Mouse (Mus musculus): Measurements from ENCODE around the gene Fbxl16. TPM values are rescaled to one million over a fixed set of nuclear protein-coding genes. Genes with fewer than 3 reads are reported as not detected.

Fbxl16 gene
- polyA plus RNA-seq (2017; shearing (Covaris generic)) = 0.18 TPM

DNA sequence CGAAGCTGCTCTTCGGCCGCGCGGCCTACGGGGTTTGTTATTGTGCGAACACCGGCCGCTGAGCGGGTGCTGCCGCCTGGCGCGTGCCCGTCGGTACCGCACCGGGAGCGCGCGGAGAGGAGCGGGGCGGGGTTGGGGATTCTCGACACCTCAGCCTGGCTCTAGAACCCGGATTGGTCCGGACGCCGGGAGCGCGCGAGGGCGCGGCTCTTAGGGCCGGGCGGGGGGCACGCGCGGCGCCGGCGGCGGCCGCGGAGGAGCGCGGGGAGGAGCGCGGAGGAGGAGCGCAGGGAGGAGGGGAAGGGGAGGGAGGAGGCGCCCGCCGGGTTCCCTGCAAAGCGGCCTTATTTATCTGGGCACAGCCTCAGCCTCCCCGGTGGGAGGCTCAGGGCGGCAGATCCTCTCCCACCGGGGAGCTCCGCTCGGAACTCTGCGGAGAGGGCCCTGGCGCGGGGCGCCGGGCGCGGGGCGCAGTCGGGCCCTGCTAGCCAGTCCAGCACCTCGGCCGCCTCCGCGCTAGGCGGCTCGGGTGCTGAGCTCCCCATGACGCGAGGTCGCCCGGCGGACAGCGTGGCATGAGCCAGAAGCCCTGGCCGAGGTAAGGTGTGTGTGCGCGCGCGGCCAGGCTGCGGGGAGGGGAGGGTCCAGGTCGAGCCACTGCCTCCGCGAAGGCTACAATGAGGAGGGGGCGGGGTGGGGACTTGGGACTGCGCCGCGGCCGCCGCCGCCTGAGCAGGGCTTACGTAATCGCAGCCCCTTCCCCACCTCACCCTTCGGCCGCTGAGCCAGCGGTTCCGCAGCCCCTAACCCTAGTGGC is at the start of gene Fbxl16:
Gene Fbxl16, plus strand, starts transcription at position 297 of the 817 bp plus-strand sequence.

DNA sequence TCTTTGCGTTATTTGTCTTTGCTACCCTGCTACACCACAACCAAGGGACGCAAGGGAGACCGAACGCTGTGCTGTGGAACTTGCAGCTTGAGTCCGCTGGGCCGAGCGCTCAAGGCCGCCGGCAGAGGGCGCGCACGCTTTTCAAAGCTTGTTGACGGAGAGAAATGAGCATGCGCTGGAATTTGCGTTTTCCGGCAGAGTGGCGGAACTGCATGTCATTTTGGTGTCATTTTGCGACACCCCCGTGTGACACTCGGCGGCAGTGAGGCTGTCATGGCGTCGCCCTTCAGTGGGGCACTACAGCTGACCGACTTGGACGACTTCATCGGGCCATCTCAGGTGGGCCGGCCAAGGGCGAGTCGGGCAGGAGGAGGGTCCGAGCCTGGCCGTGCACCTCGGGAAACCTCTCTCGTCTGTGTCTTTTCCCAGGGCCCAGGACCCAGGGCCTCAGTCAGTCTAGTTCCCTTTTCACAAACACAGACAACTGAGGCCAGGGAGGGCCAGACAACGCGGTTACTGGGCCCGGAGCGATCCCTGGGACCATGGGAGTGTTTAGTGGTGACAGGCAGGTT is 35.2 kb upstream of the Fbxl16 start, which contains the start of gene Narfl:
Gene Narfl, plus strand, starts transcription at position 228 of the 572 bp plus-strand sequence.

DNA sequence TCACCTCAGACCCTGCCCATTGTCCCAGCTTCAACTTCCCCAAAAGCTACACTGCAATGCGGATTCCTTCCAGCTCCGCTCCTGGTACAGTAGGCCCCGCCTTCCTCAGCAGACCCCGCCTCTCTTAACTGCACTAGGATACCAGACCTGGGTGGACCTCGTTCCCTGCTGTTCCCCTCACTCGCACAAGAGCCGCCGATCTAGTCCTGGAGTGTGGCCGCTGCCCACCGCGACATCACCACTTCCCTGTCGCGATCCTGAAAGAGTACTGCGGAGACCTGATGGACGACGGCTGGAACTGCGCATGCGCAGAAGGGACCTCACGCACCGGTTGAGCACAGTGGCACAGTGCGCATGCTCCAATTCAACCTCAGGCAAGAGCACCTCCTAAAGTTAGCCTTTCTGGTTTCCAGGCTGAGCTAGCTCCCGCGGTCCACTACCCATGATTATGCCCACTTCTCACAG is 23.6 kb upstream of the Fbxl16 start, which contains the start of gene Haghl:
Gene Haghl, minus strand, starts transcription at position 393 of the 465 bp plus-strand sequence.

DNA sequence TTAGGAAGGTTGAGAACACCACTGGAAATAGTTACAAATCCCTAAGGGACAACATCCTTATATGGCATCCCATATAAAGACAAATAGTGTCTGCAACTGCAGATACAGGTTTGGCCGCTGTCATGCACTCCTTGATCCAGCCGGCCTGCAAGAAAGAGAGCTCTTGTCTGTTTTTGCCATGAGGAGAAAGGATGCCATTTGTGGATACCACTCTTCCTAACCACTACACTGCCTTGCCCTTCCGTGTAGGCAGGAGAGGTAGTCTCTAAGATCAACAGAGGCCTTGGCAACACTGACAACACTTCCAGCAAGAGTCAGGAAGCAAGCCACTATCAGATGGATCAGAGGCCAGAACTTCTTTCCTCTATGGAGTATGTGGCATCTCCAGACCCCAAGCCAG is 22.6 kb upstream of the Fbxl16 start, which contains the start of gene Ccdc78:
Gene Ccdc78, plus strand, starts transcription at position 301 of the 400 bp plus-strand sequence.

DNA sequence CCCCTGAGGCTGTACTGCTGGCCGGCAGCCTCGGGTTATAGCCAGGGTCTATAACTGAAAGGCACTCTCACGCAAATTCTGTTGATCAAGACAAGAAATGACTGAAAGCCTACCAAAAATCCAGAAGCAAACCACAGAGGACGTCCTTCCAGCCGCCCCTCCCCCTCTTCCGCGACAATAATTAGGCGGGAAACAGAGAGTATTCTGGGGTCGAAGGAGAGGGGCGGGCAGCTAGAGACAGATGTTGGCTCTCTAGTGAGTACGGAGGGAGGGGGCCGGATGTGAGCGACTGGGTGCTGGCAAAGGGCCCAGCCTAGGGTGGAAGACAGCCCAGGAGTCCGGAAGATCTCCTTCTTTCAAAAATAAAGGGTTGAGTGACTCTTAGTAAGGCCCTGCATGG is 16.3 kb upstream of the Fbxl16 start, which contains the start of gene Fam173a:
Gene Fam173a, minus strand, starts transcription at position 287 of the 400 bp plus-strand sequence.

DNA sequence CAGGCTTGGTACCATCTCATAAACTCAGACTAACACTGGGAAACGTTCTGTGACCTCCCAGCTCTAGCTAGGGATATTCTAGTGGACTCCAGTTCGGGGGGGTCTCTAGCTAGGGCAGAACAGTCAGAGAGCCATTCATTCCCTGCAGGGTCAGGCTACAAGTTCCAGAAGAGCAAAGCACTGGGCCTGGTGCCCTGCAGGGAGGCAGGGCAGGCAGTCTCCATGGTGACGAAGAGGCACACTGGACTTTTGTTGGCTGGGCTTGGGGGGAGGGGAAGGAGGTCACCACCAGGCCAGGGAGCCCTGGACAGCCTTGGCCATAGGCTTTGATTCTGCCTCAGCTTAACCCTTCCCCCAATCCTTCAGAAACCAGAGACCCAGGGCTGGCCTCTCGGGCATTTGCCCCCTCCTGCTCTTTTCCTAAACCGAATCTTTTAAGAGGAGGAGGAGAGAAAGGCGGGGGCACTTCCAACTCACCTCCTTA is 13.2 kb upstream of the Fbxl16 start, which contains the start of gene AC134908.4:
Gene AC134908.4, minus strand, starts transcription at position 51 of the 484 bp plus-strand sequence.

DNA sequence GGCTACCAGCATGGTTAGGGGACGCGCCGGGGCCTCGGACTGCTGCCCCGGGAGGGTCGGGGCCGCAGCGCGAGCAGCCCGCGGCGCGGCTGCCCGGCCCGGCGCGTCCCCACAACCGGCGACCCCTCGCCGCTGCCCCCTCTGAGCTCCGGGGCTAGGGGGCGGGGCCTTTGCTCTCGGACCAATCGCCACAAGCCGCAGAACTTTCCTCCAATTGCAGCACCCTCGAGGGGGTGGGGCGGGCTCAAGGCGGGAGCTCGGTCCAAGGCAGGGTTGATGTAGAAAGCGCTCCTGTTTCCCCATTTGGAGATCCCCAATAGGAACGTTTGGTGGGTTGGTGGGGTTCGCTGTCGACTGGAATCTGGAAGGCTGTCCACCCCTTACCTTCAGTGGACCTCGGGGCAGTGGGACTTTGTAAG is 11.9 kb upstream of the Fbxl16 start, which contains the start of gene Metrn:
Gene Metrn, minus strand, starts transcription at position 186 of the 419 bp plus-strand sequence.

DNA sequence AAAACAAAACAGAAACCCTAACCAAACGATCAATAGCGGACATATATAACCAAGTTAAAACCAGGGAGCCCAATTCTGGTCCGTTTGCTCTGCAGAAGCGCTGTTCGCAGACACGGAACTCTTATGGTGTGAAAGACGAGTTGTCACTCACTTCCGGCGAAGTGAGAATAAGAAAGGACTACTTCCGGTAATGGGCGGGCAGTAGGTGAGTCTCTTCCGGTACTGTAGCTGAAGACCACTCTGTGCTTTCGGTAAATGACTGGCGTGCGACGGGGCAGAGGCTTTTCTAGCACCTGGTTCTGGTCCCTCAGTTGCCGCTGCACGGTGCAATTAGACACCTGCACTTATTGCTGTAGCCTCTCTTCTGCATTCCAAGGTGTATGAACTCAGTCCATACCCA is 14.6 kb downstream of the Fbxl16 start, which contains the start of gene Wdr24:
Gene Wdr24, plus strand, starts transcription at position 176 of the 400 bp plus-strand sequence.

DNA sequence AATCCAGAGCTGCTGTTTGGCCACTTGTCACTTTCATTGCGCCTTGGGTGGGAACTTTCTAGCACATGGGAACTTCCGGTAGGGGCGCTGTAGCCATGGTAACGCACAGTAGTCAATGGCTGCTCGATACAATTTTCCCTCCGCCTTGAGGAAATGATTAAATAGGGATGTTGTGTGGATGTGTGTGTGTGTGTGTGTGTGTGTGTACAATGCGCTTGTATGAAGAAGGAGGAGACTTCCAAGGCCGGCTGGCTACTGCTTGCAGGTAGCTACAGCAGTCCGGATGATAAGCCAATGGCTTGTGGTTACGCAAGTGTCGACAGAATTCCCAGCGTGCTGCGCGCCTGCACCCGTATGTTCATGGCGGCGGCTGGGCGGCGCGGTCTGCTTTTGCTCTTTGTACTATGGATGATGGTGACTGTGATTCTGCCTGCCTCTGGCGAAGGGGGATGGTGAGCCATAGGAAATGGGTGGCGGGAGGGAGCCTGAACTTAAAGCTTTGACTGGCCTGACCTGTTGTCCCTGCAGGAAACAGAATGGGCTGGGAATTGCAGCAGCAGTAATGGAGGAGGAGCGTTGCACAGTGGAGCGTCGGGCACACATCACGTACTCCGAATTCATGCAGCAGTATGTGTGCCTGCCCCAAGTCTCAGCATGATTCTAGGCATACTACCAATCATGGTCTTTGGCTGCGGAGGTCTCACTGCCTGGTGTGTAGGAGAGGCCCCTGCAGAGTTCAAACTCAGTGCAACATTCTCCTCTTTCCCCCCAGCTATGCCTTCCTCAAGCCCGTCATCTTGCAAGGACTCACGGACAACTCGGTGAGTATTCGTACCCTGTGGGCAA is 20.1 kb downstream of the Fbxl16 start, which contains the start of gene Jmjd8:
Gene Jmjd8, plus strand, starts transcription at position 156 of the 846 bp plus-strand sequence.

DNA sequence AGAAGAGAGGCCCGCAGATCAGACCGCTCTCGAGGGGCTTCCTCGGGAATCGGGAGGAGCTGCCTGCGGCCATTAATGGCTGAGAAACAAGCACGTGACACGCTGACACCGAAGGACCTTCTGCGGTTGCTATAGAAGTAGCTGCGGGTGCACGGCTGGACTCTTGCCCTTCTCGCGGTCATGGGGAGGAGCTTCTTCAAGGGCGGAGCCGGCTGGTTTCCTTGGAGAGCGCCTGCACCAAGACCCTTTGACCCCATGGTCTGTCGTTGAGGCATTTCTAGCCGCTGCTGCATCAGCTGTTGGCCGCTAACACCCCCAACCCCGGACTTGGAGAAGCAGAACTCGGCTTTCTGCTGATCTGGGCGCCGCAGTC is 24.4 kb downstream of the Fbxl16 start, which contains the start of gene Stub1:
Gene Stub1, minus strand, starts transcription at position 114 of the 373 bp plus-strand sequence.

DNA sequence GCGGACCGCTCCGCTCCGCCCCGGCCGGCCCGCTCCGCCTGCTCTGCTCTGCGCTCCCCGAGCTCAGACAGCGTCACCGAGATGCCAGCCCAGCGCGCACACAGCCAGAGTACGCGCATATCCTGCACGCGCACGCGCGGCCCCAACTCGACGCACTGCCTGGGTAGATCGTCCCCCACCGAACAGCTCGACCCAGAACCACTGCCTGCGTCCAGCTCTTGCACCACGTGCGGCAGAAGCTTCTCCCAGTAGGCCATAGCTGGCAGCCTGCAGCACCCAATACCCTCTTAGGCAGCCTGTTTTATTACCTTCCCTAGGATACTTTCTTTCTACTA is 28.2 kb downstream of the Fbxl16 start, which contains the start of gene Rhbdl1:
Gene Rhbdl1, minus strand, starts transcription at position 220 of the 335 bp plus-strand sequence.

DNA sequence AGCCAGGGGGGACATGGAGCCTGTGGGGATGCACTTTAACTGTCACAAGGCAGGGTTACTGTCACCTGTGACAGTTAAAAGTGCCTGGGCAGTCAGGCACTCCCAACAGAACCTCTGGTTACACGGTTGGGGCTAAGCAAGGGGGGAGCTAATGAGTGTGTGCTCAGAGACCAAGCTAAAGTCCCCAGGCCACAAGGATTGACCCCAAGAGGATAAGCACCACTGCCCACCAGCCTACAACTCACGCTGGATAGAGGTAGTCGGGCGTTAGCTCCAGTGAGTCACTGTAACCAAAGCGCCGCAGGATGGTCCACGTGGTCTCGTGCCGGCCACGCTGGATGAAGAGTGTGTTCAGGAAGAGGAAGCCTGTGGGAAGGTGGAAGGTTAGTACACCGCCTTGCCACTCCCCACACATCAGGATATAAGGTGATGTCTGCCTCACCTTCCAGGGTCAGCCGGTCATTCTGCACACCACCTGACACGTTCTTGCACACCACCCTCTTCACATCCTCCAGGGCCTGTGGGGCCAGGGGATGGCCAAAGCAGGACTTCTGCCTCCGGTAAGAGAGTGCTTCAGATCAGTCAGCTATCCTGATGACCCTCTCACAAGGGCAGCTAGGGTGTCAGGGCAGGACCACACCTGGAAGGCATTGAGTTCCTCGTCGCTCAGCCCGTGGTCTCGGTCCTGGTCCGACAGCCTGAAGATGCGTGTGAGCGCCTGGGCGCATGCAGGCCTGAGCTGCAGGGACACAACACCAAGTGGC is 32.4 kb downstream of the Fbxl16 start, which contains the start of gene Gm20683:
Gene Gm20683, minus strand, starts transcription at position 647 of the 764 bp plus-strand sequence.

DNA sequence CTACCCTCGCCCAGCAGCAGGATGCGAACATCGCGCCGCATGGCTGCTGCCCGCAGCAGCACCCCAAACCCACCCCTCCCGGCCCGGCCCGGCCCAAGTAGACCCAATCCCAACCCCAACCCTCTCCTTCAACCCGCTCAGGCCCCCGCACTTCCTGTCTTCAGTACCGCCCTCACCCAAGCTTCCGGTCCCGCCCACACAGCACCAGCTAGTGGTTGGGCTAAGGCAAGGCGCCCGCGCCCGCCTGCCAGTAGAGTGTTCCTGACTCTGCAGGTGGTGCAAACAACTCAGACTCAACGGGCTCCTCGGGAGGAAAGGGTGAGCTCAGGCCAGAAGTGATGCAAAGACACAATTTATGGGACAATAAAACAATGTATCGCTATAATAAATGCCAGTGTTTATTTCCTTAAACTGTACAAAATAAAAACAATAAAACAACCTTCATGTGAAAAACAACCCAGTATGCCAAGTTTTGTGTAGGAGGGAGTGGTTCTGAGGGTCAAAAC is 35.6 kb downstream of the Fbxl16 start, which contains the start of gene Rhot2:
Gene Rhot2, minus strand, starts transcription at position 456 of the 506 bp plus-strand sequence.

DNA sequence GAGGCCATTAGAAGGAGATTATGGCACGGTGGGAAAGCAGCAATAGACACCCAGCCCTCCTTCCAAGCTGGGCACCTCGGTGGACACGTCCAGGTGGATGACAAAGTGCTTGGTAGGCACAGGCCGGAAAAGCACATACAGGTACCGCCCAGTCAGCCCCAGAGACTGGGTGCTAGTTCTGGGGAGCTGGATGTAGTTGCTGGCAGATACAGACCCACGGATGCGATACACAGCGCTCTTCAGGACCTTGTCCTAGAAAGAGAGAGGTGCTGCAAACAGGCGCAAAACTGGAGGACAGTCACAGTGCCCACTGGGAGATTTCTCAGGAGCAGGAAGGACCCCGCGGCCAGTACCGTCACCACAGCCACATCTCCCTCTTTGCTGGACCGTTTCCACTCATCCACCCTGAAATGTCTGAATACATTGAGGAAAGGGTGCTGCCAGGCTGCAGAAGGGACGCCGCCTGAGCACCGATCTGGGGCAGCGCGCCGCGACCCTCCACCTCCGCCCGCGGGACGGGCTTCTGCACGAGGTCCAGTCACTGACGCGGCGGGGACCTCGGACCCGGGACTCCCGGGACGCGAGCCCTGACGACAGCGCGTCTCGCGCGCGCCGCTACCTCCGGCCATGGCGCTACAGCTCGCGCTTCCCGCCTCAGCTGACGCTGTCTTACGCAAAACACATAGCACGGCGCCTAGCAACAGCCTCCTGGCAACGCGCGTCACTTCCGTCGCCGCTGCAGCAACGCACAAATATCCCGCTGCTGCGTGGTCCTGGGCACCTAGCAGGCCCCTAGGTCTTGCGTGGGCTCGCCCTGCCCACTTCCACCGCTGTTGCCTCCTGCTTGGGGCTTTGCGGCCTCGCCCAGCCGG is 52.2 kb downstream of the Fbxl16 start, which contains the start of gene Wdr90:
Gene Wdr90, minus strand, starts transcription at position 670 of the 872 bp plus-strand sequence.

DNA sequence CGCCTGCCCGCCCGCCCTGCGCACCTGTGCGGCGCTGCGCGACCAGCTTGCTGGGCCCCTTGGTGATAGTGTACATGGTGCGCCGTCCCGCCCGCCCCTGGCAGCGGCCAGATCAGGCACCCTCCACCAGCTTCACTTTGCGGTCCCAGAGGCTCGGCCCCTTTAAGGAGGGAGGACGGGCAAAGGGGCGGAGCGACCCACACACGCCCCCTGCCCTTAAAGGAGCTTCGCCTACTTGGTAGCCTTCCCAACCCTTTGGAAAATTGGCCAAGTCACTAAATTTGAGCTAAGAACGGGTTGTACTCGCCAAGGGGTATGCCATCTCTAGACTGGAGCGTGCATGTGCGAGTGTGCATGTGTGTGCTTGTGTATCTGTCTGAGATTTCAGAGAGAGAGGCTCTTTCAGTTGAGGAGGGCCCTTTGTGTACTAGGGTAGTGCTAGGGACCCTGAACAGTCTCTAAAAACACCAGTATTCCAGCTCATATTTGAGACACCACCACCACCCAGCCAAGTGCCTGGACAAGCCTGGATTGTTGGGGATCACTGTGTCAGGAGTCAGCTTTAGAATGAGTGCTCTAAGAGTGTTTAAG is 59.8 kb downstream of the Fbxl16 start, which contains the start of gene Mcrip2:
Gene Mcrip2, minus strand, starts transcription at position 164 of the 591 bp plus-strand sequence.

